Mouse (Mus musculus) megakaryocyte, embryonic 14.5 days (primary cell): Measurements from ENCODE around the gene Kyat3. TPM values are rescaled to one million over a fixed set of nuclear protein-coding genes. Genes with fewer than 3 reads are reported as not detected.
"Not testable (repeated sequence)": the region's sequence is repeated elsewhere in the genome, so short reads cannot be mapped to it uniquely, and the experiment has no call there.

Source experiments
- H3K27me3 ChIP-seq: replicated peaks from 2 replicates; pipeline ENCODE3; 2012; ENCODE audit warnings: inconsistent platforms
- H3K36me3 ChIP-seq: replicated peaks from 2 replicates; pipeline ENCODE3; 2012; ENCODE audit warnings: low read length, inconsistent platforms, mixed read lengths
- H3K4me1 ChIP-seq: 2 replicates; pipeline ENCODE4 v1.6.1; 2012; ENCODE audit warnings: inconsistent platforms
- H3K4me3 ChIP-seq: replicated peaks from 2 replicates; pipeline ENCODE3; 2012; ENCODE audit warnings: moderate library complexity, mild to moderate bottlenecking, inconsistent platforms
- H3K9me3 ChIP-seq: 2 replicates; pipeline ENCODE4 v1.6.1; 2012; ENCODE audit warnings: inconsistent platforms
- FLI1 ChIP-seq: IDR thresholded peaks from 2 replicates; pipeline ENCODE4 v1.6.1; 2012; ENCODE audit warnings: low read length, inconsistent platforms, mixed read lengths
- GATA1 ChIP-seq: IDR thresholded peaks from 3 replicates; pipeline ENCODE4 v1.6.1; 2012; ENCODE audit warnings: mixed read lengths, low read length, inconsistent platforms, borderline replicate concordance
- polyA plus RNA-seq: library from polyadenylated mRNA; stranded (reverse); fragments of >175 nt; gene quantifications from 2 replicates; pipeline ENCODE4 v1.2.3, GENCODE M21; 2012; ENCODE audit warnings: low replicate concordance; ENCODE audit not compliant: insufficient read depth

The Kyat3 gene
- polyA plus RNA-seq, 1 experiment = 1.00 TPM

GRCm38 (mm10) chr3:142708849-142709419 lies 8.1 kb downstream of the Kyat3 start:
- Histone ChIP-seq H3K4me3 (no peak overlapping the region), H3K27me3 (no peaks in the 10 kb centered on the region), H3K9me3 (peaks cover 17% of the 10 kb centered on the region), H3K4me1 (peaks cover 8% of the 10 kb centered on the region; the same call in 1 of the 2 replicates), H3K36me3 (peaks cover 4% of the 10 kb centered on the region)
- no peak for TF ChIP-seq GATA1

GRCm38 (mm10) chr3:142710360-142711007 lies 9.6 kb downstream of the Kyat3 start:
- H3K4me1 ChIP-seq = peaks cover 8% of the 10 kb centered on the region; the same call in 1 of the 2 replicates
- H3K4me3 ChIP-seq = no peak overlapping the region
- TF ChIP-seq GATA1 (0 out of 3 replicates have a peak, but pooled peaks have one; percentile 10), FLI1 (no peak)
- H3K9me3 ChIP-seq = peaks cover 29% of the 10 kb centered on the region
- H3K36me3 ChIP-seq = peaks cover 4% of the 10 kb centered on the region
- no peaks in the 10 kb centered on the region for H3K27me3 ChIP-seq

- no peaks in the 10 kb centered on the region for H3K27me3 ChIP-seq
- H3K9me3 ChIP-seq = peaks cover 29% of the 10 kb centered on the region
- H3K4me3 ChIP-seq = no peak overlapping the region
- H3K36me3 ChIP-seq = peaks cover 4% of the 10 kb centered on the region
- TF ChIP-seq FLI1 = no peak
- TF ChIP-seq GATA1 = no peak
- H3K4me1 ChIP-seq = peaks cover 8% of the 10 kb centered on the region; the same call in 1 of the 2 replicates
Observed at GRCm38 (mm10) chr3:142711372-142711771, 10.5 kb downstream of the Kyat3 start.

- not testable (repeated sequence) for H3K27me3 ChIP-seq, H3K36me3 ChIP-seq, H3K4me3 ChIP-seq, H3K4me1 ChIP-seq
- H3K9me3 ChIP-seq = peaks cover 29% of the 10 kb centered on the region
Observed at GRCm38 (mm10) chr3:142712401-142713040, 11.7 kb downstream of the Kyat3 start.

- H3K4me1 ChIP-seq = no peaks in the 10 kb centered on the region
- peaks cover 26% of the 10 kb centered on the region for H3K36me3 ChIP-seq
- TF ChIP-seq GATA1 (no peak), FLI1 (no peak)
- peaks cover 5% of the 10 kb centered on the region; the same call in 1 of the 2 replicates for H3K9me3 ChIP-seq
- no peaks in the 10 kb centered on the region for H3K27me3 ChIP-seq
- H3K4me3 ChIP-seq = no peak overlapping the region
Observed at GRCm38 (mm10) chr3:142725481-142725880, 24.6 kb downstream of the Kyat3 start.

- H3K36me3 ChIP-seq = peaks cover 24% of the 10 kb centered on the region
- no peak for TF ChIP-seq FLI1
- TF ChIP-seq GATA1 = no peak
Observed at GRCm38 (mm10) chr3:142725969-142726672, 25.3 kb downstream of the Kyat3 start.

GRCm38 (mm10) chr3:142734291-142734690 lies 33.4 kb downstream of the Kyat3 start:
- H3K9me3 ChIP-seq = no peaks in the 10 kb centered on the region
- TF ChIP-seq GATA1 = no peak
- TF ChIP-seq FLI1 = no peak
- H3K27me3 ChIP-seq = no peaks in the 10 kb centered on the region
- no peaks in the 10 kb centered on the region for H3K4me1 ChIP-seq
- H3K36me3 ChIP-seq = peaks cover 15% of the 10 kb centered on the region
- H3K4me3 ChIP-seq = no peak overlapping the region

More at GRCm38 (mm10) chr3:142725969-142726672, 25.3 kb downstream of the Kyat3 start:
- Histone ChIP-seq H3K27me3 (no peaks in the 10 kb centered on the region), H3K4me1 (no peaks in the 10 kb centered on the region), H3K9me3 (peaks cover 5% of the 10 kb centered on the region; the same call in 1 of the 2 replicates), H3K4me3 (no peak overlapping the region)

GRCm38 (mm10) chr3:142740896-142741295 lies 40.0 kb downstream of the Kyat3 start:
- Histone ChIP-seq H3K9me3 (no peaks in the 10 kb centered on the region), H3K4me3 (no peak overlapping the region), H3K4me1 (peaks cover 4% of the 10 kb centered on the region; the same call in 1 of the 2 replicates), H3K27me3 (no peaks in the 10 kb centered on the region), H3K36me3 (peaks cover 9% of the 10 kb centered on the region)
- no peak for TF ChIP-seq GATA1
- no peak for TF ChIP-seq FLI1

GRCm38 (mm10) chr3:142743973-142744898 lies 43.4 kb downstream of the Kyat3 start:
- Histone ChIP-seq H3K36me3 (peaks cover 2% of the 10 kb centered on the region), H3K4me3 (no peak overlapping the region), H3K27me3 (peaks cover 1% of the 10 kb centered on the region), H3K9me3 (0 out of 2 replicates have a peak, but pooled peaks cover 2% of the 10 kb centered on the region), H3K4me1 (peaks cover 4% of the 10 kb centered on the region; the same call in 1 of the 2 replicates)
- TF ChIP-seq FLI1 (no peak), GATA1 (no peak)
